Mouse (Mus musculus) mouse embryonic stem cell (cell line): Measurements from ENCODE around the gene Pla2g4e.

ENCODE experiments used
- in situ Hi-C, 2 experiments: fragments of 300-500 bp; cut with MboI; formaldehyde crosslinking; loops; 1 replicate in 1 of 2; 3 replicates in 1 of 2; pipeline ENCODE4 v1.14.3; 2019 to 2020; ENCODE audit warnings: low sequenced_read_pairs in 2 of 2, low pct_unique_long_range_greater_than_20kb in 1 of 2, mixed read lengths in 1 of 2; ENCODE audit not compliant: unreplicated experiment in 1 of 2

The Pla2g4e gene

DNA sequence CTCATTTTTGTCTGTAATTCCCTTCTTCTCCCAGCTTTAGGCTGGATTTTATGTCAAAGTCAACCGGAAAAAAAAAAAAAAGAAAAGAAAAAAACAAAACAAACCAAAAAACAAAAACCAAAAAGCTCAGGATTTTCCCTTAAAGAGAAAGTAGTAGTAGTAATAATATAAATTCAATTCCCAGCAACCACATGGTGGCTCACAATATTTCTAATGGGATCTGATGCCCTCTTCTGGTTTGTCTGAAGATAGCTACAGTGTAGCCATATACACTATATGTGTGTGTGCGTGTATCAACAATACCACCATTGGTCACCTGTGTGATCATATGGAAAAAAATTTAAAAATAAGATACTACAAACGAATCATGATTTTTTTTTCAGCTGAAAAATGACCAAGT lies 75.8 kb downstream of the Pla2g4e start:
- in situ Hi-C loops: no loop called here

- in situ Hi-C loops: no loop called here
Measured at GRCm38 (mm10) chr2:120167763-120168162, 77.4 kb downstream of the Pla2g4e start.

GRCm38 (mm10) chr2:120165474-120165873 lies 79.7 kb downstream of the Pla2g4e start:
- in situ Hi-C loops: no loop called here

GRCm38 (mm10) chr2:120159434-120159833 lies 85.7 kb downstream of the Pla2g4e start:
- in situ Hi-C loops: no loop called here

DNA sequence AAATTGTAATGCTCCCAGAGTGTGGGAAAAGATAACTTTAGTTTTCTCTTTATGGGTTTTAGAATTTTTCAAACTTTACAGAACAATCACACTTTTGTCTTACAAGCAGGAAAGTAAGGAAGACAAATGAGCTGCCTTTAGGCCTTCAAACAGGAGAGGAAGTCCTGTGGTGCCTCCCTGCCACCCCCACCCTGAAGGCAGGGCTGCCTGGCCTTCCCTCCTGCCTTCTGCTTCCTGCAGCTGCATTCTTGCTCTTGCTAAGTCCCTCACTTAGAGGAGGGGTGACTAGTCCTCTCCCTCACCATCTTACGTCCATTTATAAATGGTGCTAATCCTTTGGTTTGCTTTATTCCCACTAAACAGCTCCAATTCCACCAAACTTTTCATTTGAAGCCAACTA lies 86.3 kb downstream of the Pla2g4e start:
- in situ Hi-C loops: no loop called here

- in situ Hi-C loops: no loop called here
Measured at GRCm38 (mm10) chr2:120158016-120158415, 87.1 kb downstream of the Pla2g4e start.

DNA sequence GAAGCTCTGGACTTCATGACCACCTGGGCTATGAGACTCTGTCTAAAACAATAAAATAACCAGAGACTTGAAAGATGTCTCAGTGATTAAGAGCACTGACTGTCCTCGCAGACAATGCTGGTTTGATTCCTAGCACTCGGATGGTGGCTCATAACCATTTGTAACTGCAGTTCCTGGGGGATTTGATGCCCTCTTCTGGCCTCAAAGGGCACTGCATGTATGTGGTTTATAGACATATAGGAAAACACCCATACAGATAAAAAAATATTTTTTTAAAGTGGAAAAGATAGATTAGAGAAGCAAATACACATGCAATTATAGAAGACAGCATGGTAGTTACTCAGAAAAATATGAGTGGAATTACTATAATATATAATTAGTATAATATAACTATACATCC lies 87.5 kb downstream of the Pla2g4e start:
- in situ Hi-C loops: no loop called here

DNA sequence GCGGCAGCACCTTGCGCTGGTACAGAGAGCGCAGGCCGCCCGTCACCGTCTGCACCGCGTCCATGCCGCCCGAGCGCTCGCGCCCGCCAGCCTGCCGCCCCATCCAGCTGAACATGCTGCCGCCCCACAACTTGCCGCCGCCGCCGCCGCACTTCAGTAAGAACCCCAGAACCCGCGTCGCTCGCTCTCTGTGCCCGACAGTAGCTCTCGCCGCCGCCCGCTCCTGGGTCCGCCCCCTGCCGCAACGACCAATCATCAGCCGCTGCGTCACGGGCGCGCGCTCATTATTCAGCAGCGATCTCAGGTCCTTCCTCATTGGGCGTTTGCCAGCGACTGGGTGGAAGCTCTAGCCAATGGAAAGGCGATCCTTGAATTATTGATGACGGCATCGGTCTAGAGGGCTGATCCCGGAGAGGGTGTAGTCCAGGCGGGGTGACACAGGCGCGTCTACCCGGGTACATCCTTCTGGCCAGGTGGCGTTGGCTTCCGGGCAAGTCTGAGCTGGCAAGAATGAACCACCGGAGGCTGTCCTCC lies 90.7 kb downstream of the Pla2g4e start, which contains the start of gene Ehd4:
Ehd4 (minus strand) TSS at position 246 of the 534 bp plus-strand sequence.
- in situ Hi-C loops: no loop called here

GRCm38 (mm10) chr2:120153586-120154360 lies 91.4 kb downstream of the Pla2g4e start:
- in situ Hi-C loops: no loop called here

- in situ Hi-C loops: no loop called here
Measured at GRCm38 (mm10) chr2:120150571-120150970, 94.6 kb downstream of the Pla2g4e start.

GRCm38 (mm10) chr2:120149634-120150033 lies 95.5 kb downstream of the Pla2g4e start:
- in situ Hi-C loops: no loop called here

DNA sequence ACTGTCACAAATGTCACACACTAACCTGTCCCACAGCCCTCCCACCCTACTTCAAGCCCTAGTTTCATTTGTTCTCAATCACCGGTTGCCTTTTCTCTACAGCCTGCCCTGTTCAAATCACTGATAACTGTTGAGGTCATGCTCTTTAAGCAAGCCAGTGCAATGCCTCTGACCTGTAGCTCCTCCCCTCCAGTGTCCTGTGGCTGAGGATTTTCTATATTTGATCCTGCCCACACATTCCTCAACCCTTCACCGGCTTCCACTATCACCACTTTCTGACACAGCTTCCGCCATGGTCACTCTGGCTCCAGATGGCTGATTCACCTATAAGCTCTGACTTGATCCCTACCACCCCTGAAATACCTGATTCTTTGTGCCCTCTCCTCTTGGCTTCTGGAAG lies 97.1 kb downstream of the Pla2g4e start:
- in situ Hi-C loops: no loop called here

GRCm38 (mm10) chr2:120147364-120147763 lies 97.8 kb downstream of the Pla2g4e start:
- in situ Hi-C loops: no loop called here

DNA sequence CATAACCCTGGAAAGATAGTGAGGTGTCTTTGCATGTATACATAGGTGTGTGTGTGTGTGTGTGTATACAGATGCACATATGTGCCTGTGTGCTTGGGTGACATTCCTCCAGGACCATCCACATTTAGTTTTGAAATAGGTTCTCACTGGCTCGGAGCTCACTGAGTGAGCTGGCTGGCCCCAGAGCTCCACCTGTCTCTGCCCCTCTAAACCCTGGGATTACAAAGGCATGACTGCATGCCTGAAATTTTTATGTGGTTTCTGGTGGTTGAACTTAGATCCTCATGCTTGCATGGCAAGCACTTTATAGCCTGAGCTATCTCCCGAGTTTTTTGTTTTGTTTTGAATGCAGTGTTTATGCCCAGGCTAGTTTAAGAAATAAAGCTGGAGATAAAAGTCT lies 98.6 kb downstream of the Pla2g4e start:
- in situ Hi-C loops: no loop called here

GRCm38 (mm10) chr2:120144390-120144789 lies 100.7 kb downstream of the Pla2g4e start:
- in situ Hi-C loops: no loop called here

DNA sequence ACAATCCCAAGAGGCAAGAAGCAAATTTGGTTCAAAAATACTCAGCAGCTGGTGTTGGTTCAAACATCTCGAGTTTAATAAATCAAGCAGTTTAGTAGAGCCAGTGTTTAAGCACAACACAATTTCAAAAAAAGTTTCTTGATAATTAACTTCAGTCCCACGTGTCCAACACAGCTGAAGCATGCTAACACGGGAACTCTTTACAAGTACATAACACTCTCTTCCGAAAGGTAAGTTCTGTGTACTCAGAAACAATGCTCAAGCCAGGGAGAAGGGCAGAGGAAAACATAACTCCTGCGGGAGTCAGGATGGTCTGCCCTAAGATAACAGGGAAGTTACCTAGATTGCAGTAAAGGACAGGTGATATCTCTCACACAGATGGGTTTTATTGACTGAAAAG lies 102.8 kb downstream of the Pla2g4e start:
- in situ Hi-C loops: no loop called here

GRCm38 (mm10) chr2:120141671-120142070 lies 103.5 kb downstream of the Pla2g4e start:
- in situ Hi-C loops: no loop called here

DNA sequence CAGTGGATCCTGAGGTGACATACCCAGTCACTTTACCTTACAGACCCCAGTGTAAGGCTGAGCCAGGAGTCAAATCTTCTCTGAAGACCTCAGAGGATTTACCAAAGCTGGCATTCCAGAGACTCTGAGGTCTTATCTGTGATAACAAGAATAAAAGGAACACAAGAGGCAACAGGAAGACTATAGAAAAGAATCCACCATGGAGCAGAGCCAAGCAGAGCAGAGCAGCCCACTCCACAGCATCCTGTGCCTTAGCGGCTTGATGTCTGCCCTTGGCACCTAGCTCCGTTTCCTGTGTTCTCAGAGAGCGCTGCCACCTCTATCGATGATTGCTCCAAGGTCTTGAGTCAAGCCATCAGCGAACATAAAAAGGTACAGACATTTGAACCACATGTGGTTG lies 104.8 kb downstream of the Pla2g4e start:
- in situ Hi-C loops: no loop called here

DNA sequence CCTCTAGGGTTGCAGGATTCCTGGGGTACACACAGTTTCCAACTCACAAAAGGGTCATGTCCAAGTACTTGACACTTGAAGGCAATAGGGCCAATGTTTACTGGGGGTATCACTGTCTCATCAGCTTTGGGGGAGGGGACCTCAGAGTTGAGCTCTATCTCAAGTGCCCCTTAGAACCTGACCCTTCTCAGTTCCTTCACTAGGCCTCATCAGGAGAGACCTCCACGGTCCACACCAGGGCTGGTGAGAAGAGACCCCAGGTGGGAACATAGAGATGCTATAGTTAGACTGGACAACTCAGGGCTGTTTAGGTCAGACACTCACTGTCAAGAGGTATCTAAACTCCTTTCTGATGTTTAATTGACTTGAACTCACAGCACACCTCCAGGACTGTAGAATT lies 106.0 kb downstream of the Pla2g4e start:
- in situ Hi-C loops: no loop called here

DNA sequence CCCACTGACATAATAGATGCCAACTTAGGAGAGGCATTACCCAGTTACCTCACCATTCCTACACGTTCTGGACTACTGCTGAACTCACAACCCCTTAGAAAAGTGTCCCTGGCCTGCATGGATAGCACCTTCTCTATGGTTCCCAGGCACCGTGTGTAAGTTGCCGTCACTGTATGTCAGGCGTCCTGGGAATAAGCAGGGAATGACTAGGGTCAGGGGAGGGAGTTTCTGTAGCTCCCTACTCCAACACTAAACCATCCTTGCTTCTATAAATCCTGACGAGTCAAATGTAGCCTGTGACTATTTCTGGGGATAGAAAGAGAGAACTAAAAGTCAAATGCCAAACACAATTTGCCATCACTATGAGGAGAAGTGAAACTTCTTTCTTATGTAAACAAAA lies 107.9 kb downstream of the Pla2g4e start:
- in situ Hi-C loops: no loop called here
